Mouse (Mus musculus) forebrain, embryonic 11.5 days (tissue): ENCODE results near the gene Ltb4r1. TPM values are rescaled to one million over a fixed set of nuclear protein-coding genes. Genes with fewer than 3 reads are reported as not detected.

Experiments used
- ATAC-seq: fragments of 200-750 bp; cut with Nextera tagmentation; replicated peaks from 2 replicates; pipeline ENCODE4 v1.8.0; 2017; ENCODE audit warnings: moderate TSS enrichment; ENCODE audit not compliant: low FRiP score
- DNase-seq: peaks from one replicate; pipeline ENCODE4 v3.0.0-alpha.2; 2017; ENCODE audit warnings: low spot score
- H3K27ac ChIP-seq: fragments of 300-500 bp; sonication (generic); 2 replicates; pipeline ENCODE4 v1.5.1; 2014; ENCODE audit warnings: low read depth, low read length
- H3K27me3 ChIP-seq: fragments of 300-500 bp; sonication (generic); 2 replicates; pipeline ENCODE4 v1.6.1; 2014; ENCODE audit warnings: mild to moderate bottlenecking, low read length, mixed read lengths; ENCODE audit not compliant: control insufficient read depth, insufficient read depth
- H3K36me3 ChIP-seq: fragments of 300-500 bp; sonication (generic); 2 replicates; pipeline ENCODE4 v1.6.1; 2014; ENCODE audit warnings: mild to moderate bottlenecking, low read length, moderate library complexity, mixed read lengths; ENCODE audit not compliant: control insufficient read depth, insufficient read depth
- H3K4me1 ChIP-seq: fragments of 300-500 bp; sonication (generic); replicated peaks from 2 replicates; pipeline ENCODE4 v1.6.1; 2014; ENCODE audit warnings: low read length, mixed read lengths; ENCODE audit not compliant: control insufficient read depth, insufficient read depth
- H3K4me2 ChIP-seq: fragments of 300-500 bp; sonication (generic); 2 replicates; pipeline ENCODE4 v1.6.1; 2014; ENCODE audit warnings: low read depth, mild to moderate bottlenecking, low read length, moderate library complexity, mixed read lengths; ENCODE audit not compliant: severe bottlenecking
- H3K4me3 ChIP-seq: fragments of 300-500 bp; sonication (generic); 2 replicates; pipeline ENCODE4 v1.5.1; 2014; ENCODE audit warnings: low read depth, low read length
- H3K9ac ChIP-seq: fragments of 300-500 bp; sonication (generic); 2 replicates; pipeline ENCODE4 v1.6.1; 2014; ENCODE audit warnings: low read length
- H3K9me3 ChIP-seq: fragments of 300-500 bp; sonication (generic); 2 replicates; pipeline ENCODE4 v1.6.1; 2016; ENCODE audit warnings: low read length, mixed read lengths; ENCODE audit not compliant: control insufficient read depth
- WGBS: fragments of 180-500 bp; shearing (Covaris S2); extraction: QIAGEN DNeasy Blood & Tissue Kit; methylation state at CpG from one replicate; pipeline ENCODE4 v1.1.7; 2014; 5-methylcytosine and 5-hydroxymethylcytosine counted together
- polyA plus RNA-seq: library from polyadenylated mRNA; unstranded; fragments of >200 nt; fragmentation: Nextera tagmentation; extraction: Ambion mirVana; gene quantifications from 2 replicates; pipeline ENCODE4 v1.2.1, GENCODE M21; 2014

Gene Ltb4r1
- polyA plus RNA-seq, 1 experiment from 2014 or later, result not detected

DNA sequence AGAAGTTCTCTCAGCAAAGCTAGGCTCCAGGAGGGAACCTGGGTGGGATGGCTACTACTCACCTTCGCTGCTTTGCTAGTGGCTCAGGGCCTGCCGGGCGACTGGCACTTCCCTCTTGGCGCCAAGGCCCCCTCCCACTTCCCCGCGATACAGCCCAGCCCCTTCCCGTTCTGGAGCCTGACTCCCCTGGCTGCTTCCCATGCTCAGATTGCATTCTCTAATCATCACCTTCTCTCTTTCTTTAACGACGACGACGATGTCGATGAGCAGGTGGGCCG lies 18.1 kb downstream of the Ltb4r1 start, which contains the start of gene Adcy4:
Gene Adcy4 (minus strand): TSS at position 138 of the 278 bp plus-strand sequence.
- no peak for DNase-seq
- Histone ChIP-seq H3K27me3 (peaks cover 58% of the 10 kb centered on the region), H3K9me3 (no peaks in the 10 kb centered on the region), H3K4me2 (peak within 1 kb of the TSS; percentile 36), H3K9ac (peak within 1 kb of the TSS; percentile 14; the same call in 1 of the 2 replicates), H3K4me3 (peak within 1 kb of the TSS; percentile 17; the same call in 1 of the 2 replicates), H3K36me3 (no peaks in the 10 kb centered on the region), H3K4me1 (peaks cover 5% of the 10 kb centered on the region; the same call in 1 of the 2 replicates), H3K27ac (no peak within 1 kb of the TSS)
- ATAC-seq, result no peak
- 5% methylated on average over 13 of the region's 13 CpGs for WGBS

DNA sequence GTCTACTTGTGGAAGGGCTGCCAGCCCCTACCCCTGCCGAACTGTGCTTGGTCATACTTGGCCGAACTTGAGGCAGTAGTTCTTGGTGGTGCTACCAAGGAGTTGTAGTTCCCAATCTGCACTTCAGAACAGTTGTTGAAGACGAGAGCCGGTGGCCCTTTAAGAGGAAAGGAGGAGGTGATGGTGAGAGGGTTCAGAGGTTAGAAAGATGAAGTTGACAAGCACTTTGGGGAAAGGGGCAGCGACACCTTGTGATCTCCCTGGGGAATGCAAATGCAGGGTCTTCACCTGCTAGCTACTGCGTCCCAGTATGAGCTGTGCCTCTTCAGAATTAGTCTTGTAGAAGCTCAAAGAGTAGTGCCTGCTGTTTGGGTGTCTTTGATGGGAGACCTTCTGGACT lies 19.4 kb downstream of the Ltb4r1 start:
- no peak overlapping the region for H3K4me3 ChIP-seq
- H3K9me3 ChIP-seq, result no peaks in the 10 kb centered on the region
- H3K27me3 ChIP-seq, result peaks cover 66% of the 10 kb centered on the region
- DNase-seq (no peak), ATAC-seq (no peak)
- H3K36me3 ChIP-seq, result no peaks in the 10 kb centered on the region
- no peak overlapping the region for H3K4me2 ChIP-seq
- H3K27ac ChIP-seq, result no peak overlapping the region
- peaks cover 5% of the 10 kb centered on the region; the same call in 1 of the 2 replicates for H3K4me1 ChIP-seq
- H3K9ac ChIP-seq, result no peak overlapping the region
- WGBS, result 27% methylated on average over 6 of the region's 6 CpGs

DNA sequence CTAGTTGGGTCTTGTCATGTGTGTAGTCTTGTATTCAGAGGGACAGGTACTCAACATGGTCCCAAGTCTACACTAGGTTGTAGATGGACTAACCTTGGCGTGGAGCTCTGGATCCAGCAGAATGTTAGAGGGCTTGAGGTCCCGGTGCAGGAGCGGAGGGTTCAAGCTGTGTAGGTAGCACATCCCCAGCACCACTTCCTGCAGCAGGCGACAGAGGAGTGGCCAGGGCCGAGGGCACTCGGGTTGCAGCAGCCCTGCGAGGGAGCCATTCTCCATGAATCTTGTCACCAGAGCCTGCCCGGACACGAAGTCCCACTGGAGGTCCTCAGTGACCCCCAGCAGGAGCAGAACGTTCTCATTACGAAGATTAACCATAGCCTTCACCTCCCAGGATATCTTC lies 22.0 kb downstream of the Ltb4r1 start:
- DNase-seq (no peak), ATAC-seq (no peak)
- Histone ChIP-seq H3K27me3 (peaks cover 56% of the 10 kb centered on the region), H3K27ac (no peak overlapping the region), H3K9ac (no peak overlapping the region), H3K36me3 (no peaks in the 10 kb centered on the region), H3K4me3 (no peak overlapping the region), H3K4me1 (peaks cover 5% of the 10 kb centered on the region; the same call in 1 of the 2 replicates), H3K4me2 (no peak overlapping the region), H3K9me3 (no peaks in the 10 kb centered on the region)
- 34% methylated on average over 11 of the region's 11 CpGs for WGBS

DNA sequence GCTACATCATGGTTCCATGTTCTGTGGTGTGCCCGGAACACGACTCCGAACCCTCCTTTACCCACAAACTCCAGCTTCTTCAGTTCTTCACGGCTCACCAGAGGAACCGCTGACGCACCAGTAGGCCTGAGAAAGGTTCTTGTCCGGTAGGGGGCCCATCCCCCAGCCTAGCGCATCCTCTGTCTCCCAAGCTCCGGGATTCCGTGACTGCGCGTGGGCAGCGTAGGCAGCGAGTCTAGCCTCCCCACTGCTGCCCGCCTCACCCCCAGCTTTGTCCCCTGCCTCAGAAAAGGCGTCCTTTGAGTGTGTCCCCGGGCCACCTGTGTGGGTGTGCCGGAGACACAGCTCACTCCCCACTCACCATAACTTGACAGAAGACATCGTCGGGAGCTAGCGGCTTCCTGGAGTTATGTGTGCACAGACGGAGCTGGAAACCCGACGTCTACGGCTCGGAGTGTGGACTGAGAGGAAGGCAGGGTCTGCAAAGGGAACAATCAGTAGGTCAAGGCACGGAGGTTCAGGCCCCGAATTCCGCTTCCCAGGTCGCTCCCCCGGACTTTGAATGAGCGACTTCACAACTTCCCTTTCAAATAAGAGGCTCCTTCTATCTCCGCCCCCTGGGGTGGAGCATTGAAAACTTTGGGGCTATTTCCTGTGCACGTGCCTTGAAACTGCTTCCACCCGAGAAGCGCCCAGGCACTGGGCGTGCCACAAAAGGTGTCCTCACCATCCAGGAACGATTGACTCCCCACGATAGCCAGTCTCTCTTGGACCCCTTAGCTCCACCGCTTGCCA lies 22.7 kb downstream of the Ltb4r1 start, which contains the start of gene Ripk3:
Gene Ripk3 (minus strand): TSS at position 610 of the 795 bp plus-strand sequence.
- no peak within 1 kb of the TSS for H3K27ac ChIP-seq

DNA sequence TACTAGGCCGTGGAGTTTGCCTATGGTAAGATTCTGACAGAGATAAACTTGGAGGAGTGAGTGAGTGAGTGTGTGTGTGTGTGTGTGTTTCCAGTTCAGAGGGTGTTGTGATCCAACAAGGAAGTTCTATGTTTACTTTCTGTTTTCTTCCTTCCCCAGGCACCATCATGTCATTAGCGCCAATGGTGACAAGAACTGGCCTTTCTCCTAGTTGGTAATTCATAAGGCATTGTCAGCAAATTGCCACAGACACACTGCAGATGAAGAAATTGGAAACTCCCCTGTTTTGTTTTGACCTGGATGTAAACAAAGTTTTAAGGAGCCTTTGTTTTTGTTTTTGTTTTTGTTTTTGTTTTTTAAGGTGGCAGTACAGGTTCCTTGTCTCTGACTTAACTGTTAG lies 27.7 kb downstream of the Ltb4r1 start:
- 74% methylated on average over 2 of the region's 2 CpGs for WGBS
- Histone ChIP-seq H3K27ac (no peak overlapping the region), H3K4me2 (no peak overlapping the region), H3K9me3 (no peaks in the 10 kb centered on the region), H3K4me1 (peaks cover under 1% of the 10 kb centered on the region; the same call in 1 of the 2 replicates), H3K9ac (no peak overlapping the region), H3K27me3 (peaks cover 12% of the 10 kb centered on the region), H3K4me3 (no peak overlapping the region), H3K36me3 (no peaks in the 10 kb centered on the region)
- ATAC-seq (no peak), DNase-seq (no peak)

More for the DNA sequence above, 22.7 kb downstream of the Ltb4r1 start, which contains the start of gene Ripk3:
- Histone ChIP-seq H3K9ac (peak within 1 kb of the TSS; percentile 43), H3K27me3 (peaks cover 51% of the 10 kb centered on the region), H3K4me1 (peaks cover 5% of the 10 kb centered on the region; the same call in 1 of the 2 replicates), H3K4me3 (peak within 1 kb of the TSS; percentile 18; the same call in 1 of the 2 replicates), H3K4me2 (peak within 1 kb of the TSS; percentile 38), H3K36me3 (no peaks in the 10 kb centered on the region), H3K9me3 (no peaks in the 10 kb centered on the region)
- no peak for ATAC-seq
- DNase-seq, result no peak
- WGBS, result 4% methylated on average over 40 of the region's 40 CpGs

DNA sequence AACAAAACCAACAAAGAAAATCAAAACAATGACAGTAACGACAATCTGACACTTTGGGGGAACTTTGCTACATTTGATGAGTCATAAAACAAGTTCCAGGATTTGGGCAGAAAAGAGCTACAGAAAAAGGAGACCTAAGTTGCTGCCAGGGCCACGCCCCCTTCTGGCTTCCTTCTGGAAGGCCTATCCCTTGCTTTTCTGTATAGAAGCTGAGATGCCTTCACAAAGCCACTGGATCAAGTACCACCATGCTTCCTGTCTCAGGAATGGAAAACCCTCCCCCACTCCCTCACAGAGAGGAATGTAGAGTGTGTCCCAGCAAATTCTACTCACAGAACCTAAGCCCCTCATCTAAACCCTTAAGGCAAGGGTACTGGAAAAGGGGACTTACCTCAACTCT lies 28.2 kb downstream of the Ltb4r1 start:
- ATAC-seq, result no peak
- Histone ChIP-seq H3K36me3 (no peaks in the 10 kb centered on the region), H3K9ac (no peak overlapping the region), H3K9me3 (no peaks in the 10 kb centered on the region), H3K27ac (no peak overlapping the region), H3K4me1 (no peaks in the 10 kb centered on the region), H3K4me3 (no peak overlapping the region), H3K4me2 (no peak overlapping the region), H3K27me3 (peaks cover 7% of the 10 kb centered on the region; the same call in 1 of the 2 replicates)
- WGBS, result 71% methylated on average over 2 of the region's 2 CpGs
- no peak for DNase-seq

DNA sequence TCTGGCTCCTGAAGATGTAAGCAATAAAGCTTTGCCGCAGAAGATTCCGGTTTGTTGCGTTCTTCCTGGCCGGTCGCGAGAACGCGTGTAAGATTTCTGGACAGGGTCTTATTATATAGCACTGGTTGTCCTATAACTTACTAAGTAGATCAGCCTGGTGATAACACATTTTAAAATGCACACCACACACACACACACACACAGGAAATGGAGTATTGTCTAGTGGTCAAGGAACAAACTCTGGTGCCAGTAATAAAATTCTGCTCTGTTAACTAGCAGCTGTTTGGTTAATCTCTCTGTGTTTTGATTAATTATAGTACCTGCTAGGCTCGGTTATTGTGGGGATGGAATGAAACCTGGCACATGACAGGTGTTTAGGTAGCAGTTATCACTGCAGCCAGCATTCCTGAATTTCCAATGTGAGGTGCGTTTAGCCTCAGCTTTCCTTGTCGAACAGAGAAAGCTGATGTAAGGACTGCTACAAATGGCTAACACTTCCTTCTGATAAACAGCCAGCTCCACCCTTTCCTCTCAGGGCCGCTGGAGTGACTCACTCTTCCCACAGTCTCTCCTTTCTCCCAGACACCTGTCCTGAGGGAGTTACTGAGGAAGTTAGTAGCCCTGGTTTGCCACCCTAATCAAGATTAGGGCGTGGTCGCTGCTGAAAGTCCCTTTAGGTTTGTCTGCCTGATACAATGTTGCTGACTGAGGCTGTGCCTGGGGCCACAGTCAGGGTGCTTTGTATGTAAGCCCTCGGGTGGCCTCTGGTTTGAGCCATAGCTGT lies 29.8 kb downstream of the Ltb4r1 start:
- no peaks in the 10 kb centered on the region for H3K36me3 ChIP-seq
- H3K9me3 ChIP-seq, result no peaks in the 10 kb centered on the region
- ATAC-seq (no peak), DNase-seq (no peak)
- no peaks in the 10 kb centered on the region for H3K4me1 ChIP-seq
- no peak overlapping the region for H3K4me3 ChIP-seq
- WGBS, result 88% methylated on average over 15 of the region's 15 CpGs
- H3K27me3 ChIP-seq, result no peaks in the 10 kb centered on the region
- no peak overlapping the region for H3K4me2 ChIP-seq
- no peak overlapping the region for H3K27ac ChIP-seq
- H3K9ac ChIP-seq, result no peak overlapping the region

DNA sequence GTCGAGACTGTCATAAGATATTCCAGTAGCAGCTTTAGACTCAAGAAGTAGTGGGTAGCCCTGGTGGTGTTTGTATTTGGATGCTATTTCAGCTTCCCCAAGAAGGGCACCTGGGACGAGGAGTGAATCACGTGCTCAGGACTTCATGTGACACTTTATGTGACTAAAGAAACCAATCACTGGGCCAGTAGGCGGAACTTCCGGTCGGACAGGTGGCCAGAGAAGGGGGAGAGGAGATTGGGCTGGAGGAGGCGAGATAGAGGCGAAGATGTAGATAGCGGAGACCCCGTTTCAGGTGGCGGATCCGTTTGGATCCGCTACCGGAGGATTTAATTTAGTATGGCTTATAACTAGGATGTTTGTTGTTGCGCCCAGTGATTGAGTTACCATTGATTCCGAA lies 49.1 kb downstream of the Ltb4r1 start:
- ATAC-seq (peak; percentile 65), DNase-seq (peak; percentile 81)
- 21% methylated on average over 16 of the region's 16 CpGs for WGBS
- no peaks in the 10 kb centered on the region for H3K9me3 ChIP-seq
- peak overlapping the region; percentile 66 for H3K4me2 ChIP-seq
- H3K27ac ChIP-seq, result no peak overlapping the region
- no peaks in the 10 kb centered on the region for H3K27me3 ChIP-seq
- peak overlapping the region; percentile 48 for H3K4me3 ChIP-seq
- H3K4me1 ChIP-seq, result no peaks in the 10 kb centered on the region
- H3K36me3 ChIP-seq, result no peaks in the 10 kb centered on the region
- peak overlapping the region; percentile 57 for H3K9ac ChIP-seq
